Mouse (Mus musculus) intestine, embryonic 14.5 days (tissue): ENCODE data around the gene Cmtm4. TPM values are rescaled to one million over a fixed set of nuclear protein-coding genes. Genes with fewer than 3 reads are reported as not detected.

Source experiments
- ATAC-seq: fragments of 200-750 bp; cut with Nextera tagmentation; replicated peaks from 2 replicates; pipeline ENCODE4 v1.8.0; 2017; ENCODE audit warnings: low read depth, moderate number of reproducible peaks, moderate TSS enrichment, moderate library complexity; ENCODE audit not compliant: low FRiP score, low TSS enrichment
- DNase-seq: peaks from one replicate; pipeline ENCODE4 v3.0.0-alpha.2; 2018; ENCODE audit warnings: low spot score
- H3K27ac ChIP-seq: fragments of 300-500 bp; sonication (generic); 2 replicates; pipeline ENCODE4 v1.5.1; 2014; ENCODE audit warnings: low read depth, mild to moderate bottlenecking, control low read depth
- H3K27me3 ChIP-seq: fragments of 300-500 bp; sonication (generic); replicated peaks from 2 replicates; pipeline ENCODE4 v1.6.1; 2014; ENCODE audit warnings: low read length, control low read depth; ENCODE audit not compliant: control insufficient read depth, insufficient read depth
- H3K36me3 ChIP-seq: fragments of 300-500 bp; sonication (generic); 2 replicates; pipeline ENCODE4 v1.6.1; 2014; ENCODE audit warnings: low read length, control low read depth; ENCODE audit not compliant: control insufficient read depth, insufficient read depth
- H3K4me1 ChIP-seq: fragments of 300-500 bp; sonication (generic); replicated peaks from 2 replicates; pipeline ENCODE4 v1.6.1; 2014; ENCODE audit warnings: low read length, control low read depth, mixed read lengths; ENCODE audit not compliant: control insufficient read depth, insufficient read depth
- H3K4me2 ChIP-seq: fragments of 300-500 bp; sonication (generic); 2 replicates; pipeline ENCODE4 v1.6.1; 2014; ENCODE audit warnings: low read length
- H3K4me3 ChIP-seq: fragments of 300-500 bp; sonication (generic); 2 replicates; pipeline ENCODE4 v1.5.1; 2014; ENCODE audit warnings: low read depth, low read length, control low read depth, mixed read lengths
- H3K9ac ChIP-seq: fragments of 300-500 bp; sonication (generic); 2 replicates; pipeline ENCODE4 v1.6.1; 2014; ENCODE audit warnings: mild to moderate bottlenecking, low read length
- H3K9me3 ChIP-seq: fragments of 300-500 bp; sonication (generic); 2 replicates; pipeline ENCODE4 v1.6.1; 2016; ENCODE audit warnings: low read length, control low read depth; ENCODE audit not compliant: control insufficient read depth
- WGBS: fragments of 180-500 bp; shearing (Covaris S2); extraction: QIAGEN DNeasy Blood & Tissue Kit; methylation state at CpG from one replicate; pipeline ENCODE4 v1.1.7; 2014; 5-methylcytosine and 5-hydroxymethylcytosine counted together
- polyA plus RNA-seq: library from polyadenylated mRNA; unstranded; fragments of >200 nt; fragmentation: Nextera tagmentation; extraction: Ambion mirVana; gene quantifications from 2 replicates; pipeline ENCODE4 v1.2.1, GENCODE M21; 2014

Cmtm4 gene
- polyA plus RNA-seq, 1 experiment from 2014 or later: 7.5 TPM

- WGBS: 64% methylated on average over 3 of the region's 3 CpGs
- Histone ChIP-seq H3K9me3 (no peaks in the 10 kb centered on the region), H3K27me3 (no peaks in the 10 kb centered on the region), H3K36me3 (peaks cover 26% of the 10 kb centered on the region), H3K9ac (no peak overlapping the region), H3K4me3 (no peak overlapping the region), H3K4me2 (no peak overlapping the region), H3K4me1 (peaks cover 16% of the 10 kb centered on the region; the same call in 1 of the 2 replicates), H3K27ac (no peak overlapping the region)
- no peak for DNase-seq
- ATAC-seq: no peak
Observed at GRCm38 (mm10) chr8:104414204-104414603, 18.6 kb upstream of the Cmtm4 start.

GRCm38 (mm10) chr8:104413770-104414169, 18.2 kb upstream of the Cmtm4 start:
- ATAC-seq: peak; percentile 24; the same call in 1 of the 2 replicates
- 65% methylated on average over 4 of the region's 4 CpGs for WGBS
- H3K27me3 ChIP-seq: no peaks in the 10 kb centered on the region
- no peaks in the 10 kb centered on the region for H3K9me3 ChIP-seq
- H3K4me2 ChIP-seq: no peak overlapping the region
- no peak overlapping the region for H3K9ac ChIP-seq
- no peak overlapping the region for H3K4me3 ChIP-seq
- DNase-seq: no peak
- peaks cover 21% of the 10 kb centered on the region for H3K36me3 ChIP-seq
- peaks cover 16% of the 10 kb centered on the region; the same call in 1 of the 2 replicates for H3K4me1 ChIP-seq
- peak overlapping the region; percentile 2; the same call in 1 of the 2 replicates for H3K27ac ChIP-seq

GRCm38 (mm10) chr8:104412805-104413532, 17.4 kb upstream of the Cmtm4 start:
- H3K9me3 ChIP-seq: no peaks in the 10 kb centered on the region
- peak overlapping the region; percentile 5; the same call in 1 of the 2 replicates for H3K27ac ChIP-seq
- peaks cover 13% of the 10 kb centered on the region for H3K36me3 ChIP-seq
- WGBS: 28% methylated on average over 7 of the region's 7 CpGs
- H3K4me1 ChIP-seq: peaks cover 16% of the 10 kb centered on the region; the same call in 1 of the 2 replicates
- no peak overlapping the region for H3K9ac ChIP-seq
- DNase-seq: no peak
- no peak for ATAC-seq
- no peak overlapping the region for H3K4me3 ChIP-seq
- H3K27me3 ChIP-seq: no peaks in the 10 kb centered on the region
- no peak overlapping the region for H3K4me2 ChIP-seq

DNA sequence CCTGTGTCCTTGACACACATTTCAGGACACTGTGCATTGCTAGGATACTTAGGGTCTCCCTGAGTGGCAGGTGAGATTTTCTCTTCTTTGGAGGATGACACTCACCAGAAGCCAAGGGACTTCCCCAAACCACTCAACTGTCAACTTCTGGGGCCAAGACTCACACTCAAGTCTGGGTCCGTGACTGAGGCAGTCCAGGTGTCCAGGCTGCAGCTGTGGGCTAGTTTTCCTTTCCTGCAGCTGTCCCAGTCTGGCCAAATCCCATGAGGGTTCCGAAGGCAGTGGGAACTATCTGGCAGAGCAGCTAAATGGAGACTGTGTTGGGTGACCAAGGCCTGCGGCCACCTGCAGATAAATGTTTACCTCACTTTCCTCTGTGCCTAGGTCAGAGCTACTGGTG, 16.4 kb upstream of the Cmtm4 start:
- Histone ChIP-seq H3K4me2 (no peak overlapping the region), H3K9me3 (no peaks in the 10 kb centered on the region), H3K9ac (no peak overlapping the region), H3K27me3 (no peaks in the 10 kb centered on the region), H3K27ac (no peak overlapping the region), H3K4me1 (peaks cover 16% of the 10 kb centered on the region; the same call in 1 of the 2 replicates), H3K36me3 (peaks cover 3% of the 10 kb centered on the region), H3K4me3 (no peak overlapping the region)
- DNase-seq (no peak), ATAC-seq (no peak)
- 66% methylated on average over 3 of the region's 3 CpGs for WGBS

- DNase-seq (no peak), ATAC-seq (no peak)
- Histone ChIP-seq H3K9ac (no peak overlapping the region), H3K4me1 (peaks cover 16% of the 10 kb centered on the region; the same call in 1 of the 2 replicates), H3K9me3 (no peaks in the 10 kb centered on the region), H3K27ac (no peak overlapping the region), H3K27me3 (no peaks in the 10 kb centered on the region), H3K4me3 (no peak overlapping the region), H3K4me2 (no peak overlapping the region), H3K36me3 (peaks cover 3% of the 10 kb centered on the region; the same call in 1 of the 2 replicates)
- 85% methylated on average over 3 of the region's 3 CpGs for WGBS
Observed at GRCm38 (mm10) chr8:104411468-104411867, 15.9 kb upstream of the Cmtm4 start.

GRCm38 (mm10) chr8:104410628-104411273, 15.1 kb upstream of the Cmtm4 start:
- Histone ChIP-seq H3K36me3 (peaks cover 3% of the 10 kb centered on the region; the same call in 1 of the 2 replicates), H3K4me2 (no peak overlapping the region), H3K4me1 (peaks cover 16% of the 10 kb centered on the region; the same call in 1 of the 2 replicates), H3K27me3 (no peaks in the 10 kb centered on the region), H3K9ac (no peak overlapping the region), H3K4me3 (no peak overlapping the region), H3K27ac (no peak overlapping the region), H3K9me3 (no peaks in the 10 kb centered on the region)
- ATAC-seq (no peak), DNase-seq (no peak)
- 67% methylated on average over 7 of the region's 7 CpGs for WGBS

GRCm38 (mm10) chr8:104408328-104409110, 12.9 kb upstream of the Cmtm4 start:
- Histone ChIP-seq H3K36me3 (no peaks in the 10 kb centered on the region), H3K9me3 (no peaks in the 10 kb centered on the region), H3K4me1 (peaks cover 13% of the 10 kb centered on the region; the same call in 1 of the 2 replicates), H3K4me3 (no peak overlapping the region), H3K27me3 (no peaks in the 10 kb centered on the region), H3K27ac (no peak overlapping the region), H3K9ac (no peak overlapping the region), H3K4me2 (no peak overlapping the region)
- ATAC-seq: no peak
- DNase-seq: no peak
- WGBS: 85% methylated on average over 7 of the region's 7 CpGs

DNA sequence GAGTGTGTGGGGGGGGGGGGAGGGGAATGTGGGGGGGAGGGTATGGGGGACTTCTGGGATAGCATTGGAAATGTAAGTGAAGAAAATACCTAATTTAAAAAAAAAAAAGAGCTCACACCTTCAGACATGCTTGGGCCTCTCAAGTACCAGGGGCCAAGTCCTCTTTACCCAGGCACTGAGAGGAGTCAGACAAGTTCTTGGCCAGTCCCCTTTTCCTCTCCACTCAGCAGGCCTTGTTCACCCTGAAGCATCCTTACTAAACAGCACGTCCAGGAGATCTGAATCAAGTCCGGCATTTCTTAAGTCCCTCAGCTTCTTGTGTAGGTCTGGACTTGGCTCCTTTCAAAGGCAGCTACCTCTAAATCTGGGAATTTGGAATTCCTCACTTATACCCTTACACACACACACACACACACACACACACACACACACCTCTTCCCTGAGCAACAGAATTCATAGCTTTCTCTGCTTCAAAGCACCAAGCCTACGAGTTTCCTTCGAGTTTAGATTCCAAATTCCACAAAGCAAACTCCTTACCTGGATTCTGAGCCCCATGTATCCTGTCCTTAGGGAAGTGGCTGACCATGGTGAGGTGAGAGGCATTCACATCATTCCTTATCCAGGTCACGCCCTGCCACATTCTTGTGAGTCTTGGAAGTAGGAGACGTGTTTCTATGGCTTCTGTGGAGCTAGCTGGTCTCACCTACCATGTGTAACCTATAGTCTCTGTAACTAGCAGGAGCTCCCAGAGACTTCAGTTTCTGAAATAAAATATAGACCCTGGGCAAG, 10.9 kb upstream of the Cmtm4 start:
- 70% methylated on average over 6 of the region's 6 CpGs for WGBS
- ATAC-seq: no peak

More for the DNA sequence above, 10.9 kb upstream of the Cmtm4 start:
- H3K4me1 ChIP-seq: 0 out of 2 replicates have a peak, but pooled peaks cover 2% of the 10 kb centered on the region
- DNase-seq: no peak
- H3K9ac ChIP-seq: no peak overlapping the region
- H3K4me2 ChIP-seq: no peak overlapping the region
- H3K36me3 ChIP-seq: no peaks in the 10 kb centered on the region
- no peak overlapping the region for H3K27ac ChIP-seq
- no peaks in the 10 kb centered on the region for H3K9me3 ChIP-seq
- no peak overlapping the region for H3K4me3 ChIP-seq
- no peaks in the 10 kb centered on the region for H3K27me3 ChIP-seq
